Mouse (Mus musculus) liver, adult 2 months (tissue): ENCODE measurements around the gene Wdr46. TPM values are rescaled to one million over a fixed set of nuclear protein-coding genes. Genes with fewer than 3 reads are reported as not detected.
"Not testable (repeated sequence)": the region's sequence is repeated elsewhere in the genome, so short reads cannot be mapped to it uniquely, and the experiment has no call there.

Experiments
- DNase-seq: peaks from one replicate; pipeline ENCODE4 v3.0.0-alpha.2; 2011; ENCODE audit warnings: low read depth, low spot score; ENCODE audit errors: extremely low read depth
- H3K27ac ChIP-seq: fragments of 200-500 bp; replicated peaks from 2 replicates; pipeline ENCODE4 v1.5.1; 2012; ENCODE audit warnings: low read depth, mild to moderate bottlenecking, control low read depth, inconsistent platforms, low read length; ENCODE audit not compliant: insufficient read depth
- H3K27me3 ChIP-seq: fragments of 200-500 bp; 2 replicates; pipeline ENCODE4 v1.6.1; 2012; ENCODE audit warnings: mild to moderate bottlenecking, moderate library complexity, low read length, inconsistent platforms; ENCODE audit not compliant: control insufficient read depth, insufficient read depth
- H3K36me3 ChIP-seq: fragments of 200-500 bp; 2 replicates; pipeline ENCODE4 v1.6.1; 2012; ENCODE audit warnings: low read length, inconsistent platforms; ENCODE audit not compliant: control insufficient read depth, insufficient read depth
- H3K4me1 ChIP-seq: fragments of 200-500 bp; 2 replicates; pipeline ENCODE4 v1.6.1; 2011; ENCODE audit warnings: low read length; ENCODE audit not compliant: control insufficient read depth, insufficient read depth
- H3K4me3 ChIP-seq: fragments of 200-500 bp; 2 replicates; pipeline ENCODE4 v1.5.1; 2011; ENCODE audit warnings: low read depth, mild to moderate bottlenecking, control low read depth, low read length, moderate library complexity; ENCODE audit not compliant: insufficient read depth
- H3K79me2 ChIP-seq: fragments of 200-500 bp; 2 replicates; pipeline ENCODE4 v1.6.1; 2012; ENCODE audit warnings: inconsistent platforms, mild to moderate bottlenecking, low read length, moderate library complexity; ENCODE audit not compliant: control insufficient read depth, insufficient read depth
- H3K9ac ChIP-seq: fragments of 200-500 bp; 2 replicates; pipeline ENCODE4 v1.6.1; 2012; ENCODE audit warnings: low read depth, mild to moderate bottlenecking, control low read depth, inconsistent platforms, low read length
- CTCF ChIP-seq: fragments of 200-500 bp; IDR thresholded peaks from 2 replicates; pipeline ENCODE4 v1.5.1; 2011; ENCODE audit warnings: low read depth, low read length, control low read depth
- POLR2A ChIP-seq: fragments of 200-500 bp; IDR thresholded peaks from 2 replicates; pipeline ENCODE4 v1.6.1; 2011; ENCODE audit warnings: low read length, control low read depth; ENCODE audit not compliant: insufficient read depth; ENCODE audit errors: extremely low read depth
- WGBS: fragments of 180-500 bp; shearing (Covaris S2); methylation state at CpG from one replicate; pipeline ENCODE4 v1.1.7; 2018; 5-methylcytosine and 5-hydroxymethylcytosine counted together
- polyA plus RNA-seq: library from polyadenylated mRNA; depleted of rRNA; stranded (reverse); fragments of >200 nt; gene quantifications from 2 replicates; pipeline ENCODE4 v1.2.3, GENCODE M21; 2012
- total RNA-seq: library from RNA; depleted of rRNA; stranded (reverse); fragments of >200 nt; gene quantifications from 2 replicates; pipeline ENCODE4 v1.2.3, GENCODE M21; 2014

The Wdr46 gene
- total and polyA plus RNA-seq, 2 experiments, result 9.3 to 16.4 TPM

GRCm38 (mm10) chr17:33899642-33900041, 40.8 kb upstream of the Wdr46 start:
- TF ChIP-seq POLR2A (no peak), CTCF (no peak)
- 92% methylated on average over 4 of the region's 4 CpGs for WGBS
- Histone ChIP-seq H3K79me2 (no peaks in the 10 kb centered on the region), H3K27ac (no peak overlapping the region), H3K9ac (no peak overlapping the region), H3K4me3 (no peak overlapping the region), H3K36me3 (no peaks in the 10 kb centered on the region), H3K4me1 (no peaks in the 10 kb centered on the region; the same call in 1 of the 2 replicates), H3K27me3 (no peaks in the 10 kb centered on the region)
- no peak for DNase-seq

GRCm38 (mm10) chr17:33900281-33900988, 40.0 kb upstream of the Wdr46 start:
- H3K9ac ChIP-seq, result no peak overlapping the region
- no peak for TF ChIP-seq POLR2A
- TF ChIP-seq CTCF, result no peak
- DNase-seq, result no peak

GRCm38 (mm10) chr17:33900989-33901314, 39.5 kb upstream of the Wdr46 start:
- Histone ChIP-seq H3K79me2 (no peaks in the 10 kb centered on the region), H3K4me3 (no peak overlapping the region), H3K36me3 (no peaks in the 10 kb centered on the region), H3K27me3 (no peaks in the 10 kb centered on the region), H3K4me1 (no peaks in the 10 kb centered on the region; the same call in 1 of the 2 replicates), H3K27ac (no peak overlapping the region), H3K9ac (no peak overlapping the region)
- DNase-seq, result no peak
- TF ChIP-seq CTCF (no peak), POLR2A (no peak)
- WGBS, result 80% methylated on average over 4 of the region's 4 CpGs

More at GRCm38 (mm10) chr17:33900281-33900988, 40.0 kb upstream of the Wdr46 start:
- no peak overlapping the region for H3K4me3 ChIP-seq
- H3K27me3 ChIP-seq, result no peaks in the 10 kb centered on the region
- no peaks in the 10 kb centered on the region for H3K36me3 ChIP-seq
- H3K27ac ChIP-seq, result no peak overlapping the region
- 87% methylated on average over 7 of the region's 7 CpGs for WGBS
- H3K79me2 ChIP-seq, result no peaks in the 10 kb centered on the region
- H3K4me1 ChIP-seq, result no peaks in the 10 kb centered on the region; the same call in 1 of the 2 replicates

- H3K4me3 ChIP-seq, result no peak overlapping the region
- no peak for DNase-seq
- TF ChIP-seq POLR2A, result no peak
- TF ChIP-seq CTCF, result no peak
- no peak overlapping the region for H3K27ac ChIP-seq
- H3K9ac ChIP-seq, result no peak overlapping the region
- WGBS, result 77% methylated on average over 4 of the region's 4 CpGs
- H3K36me3 ChIP-seq, result no peaks in the 10 kb centered on the region
- H3K4me1 ChIP-seq, result no peaks in the 10 kb centered on the region; the same call in 1 of the 2 replicates
- no peaks in the 10 kb centered on the region for H3K27me3 ChIP-seq
- no peaks in the 10 kb centered on the region for H3K79me2 ChIP-seq
Observed at GRCm38 (mm10) chr17:33901653-33902052, 38.8 kb upstream of the Wdr46 start.

- Histone ChIP-seq H3K4me1 (no peaks in the 10 kb centered on the region; the same call in 1 of the 2 replicates), H3K79me2 (no peaks in the 10 kb centered on the region), H3K4me3 (no peak overlapping the region), H3K36me3 (no peaks in the 10 kb centered on the region), H3K9ac (no peak overlapping the region), H3K27me3 (no peaks in the 10 kb centered on the region), H3K27ac (no peak overlapping the region)
- whole genome bisulfite sequencing, result 67% methylated on average over 4 of the region's 4 CpGs
- TF ChIP-seq CTCF (no peak), POLR2A (no peak)
- DNase-seq, result no peak
Observed at GRCm38 (mm10) chr17:33902079-33902478, 38.4 kb upstream of the Wdr46 start.

- no peak for TF ChIP-seq POLR2A
- no peak for TF ChIP-seq CTCF
- H3K27me3 ChIP-seq, result no peaks in the 10 kb centered on the region
- H3K36me3 ChIP-seq, result no peaks in the 10 kb centered on the region
- no peaks in the 10 kb centered on the region for H3K4me1 ChIP-seq
- DNase-seq, result no peak
- H3K9ac ChIP-seq, result no peak overlapping the region
- no peak overlapping the region for H3K4me3 ChIP-seq
- H3K79me2 ChIP-seq, result no peaks in the 10 kb centered on the region
- no peak overlapping the region for H3K27ac ChIP-seq
- WGBS, result 67% methylated on average over 7 of the region's 7 CpGs
Observed at GRCm38 (mm10) chr17:33902491-33902890, 38.0 kb upstream of the Wdr46 start.

- not testable (repeated sequence) for H3K4me3 ChIP-seq, H3K27me3 ChIP-seq, H3K9ac ChIP-seq, DNase-seq, H3K36me3 ChIP-seq, H3K79me2 ChIP-seq, H3K27ac ChIP-seq, H3K4me1 ChIP-seq
- 73% methylated on average over 6 of the region's 6 CpGs for WGBS
Observed at GRCm38 (mm10) chr17:33903911-33904651, 36.4 kb upstream of the Wdr46 start.

- not testable (repeated sequence) for H3K4me1 ChIP-seq, H3K9ac ChIP-seq, H3K27me3 ChIP-seq, H3K4me3 ChIP-seq, H3K27ac ChIP-seq, DNase-seq, H3K36me3 ChIP-seq, H3K79me2 ChIP-seq
- 55% methylated on average over 2 of the region's 4 CpGs for WGBS
Observed at GRCm38 (mm10) chr17:33904835-33905234, 35.6 kb upstream of the Wdr46 start, which contains the start of gene Platr17. Gene Platr17, plus strand, starts transcription at chr17:33905135.
